Mouse (Mus musculus): ENCODE measurements around the gene Tgds.
"Not testable (repeated sequence)": the region's sequence is repeated elsewhere in the genome, so short reads cannot be mapped to it uniquely, and the experiment has no call there.

The Tgds gene

GRCm38 (mm10) chr14:118131931-118132641 is 469 bp downstream of the Tgds start:
- no peak for DNase-seq (ENCODE audit: low spot score)

- DNase-seq (ENCODE audit: low spot score) = no peak
These were observed 1.1 kb downstream of the Tgds start for GRCm38 (mm10) chr14:118131472-118131871.

- DNase-seq (ENCODE audit: low spot score) = no peak
These were observed 6.3 kb downstream of the Tgds start for GRCm38 (mm10) chr14:118126301-118126700.

- no peak for DNase-seq (ENCODE audit: low spot score)
These were observed 7.8 kb downstream of the Tgds start for GRCm38 (mm10) chr14:118124771-118125170.

GRCm38 (mm10) chr14:118124129-118124528 is 8.4 kb downstream of the Tgds start:
- no peak for DNase-seq (ENCODE audit: low spot score)

GRCm38 (mm10) chr14:118113116-118113515 is 19.4 kb downstream of the Tgds start:
- DNase-seq (ENCODE audit: low spot score) = no peak

- not testable (repeated sequence) for DNase-seq (ENCODE audit: low spot score)
These were observed 25.1 kb downstream of the Tgds start for GRCm38 (mm10) chr14:118107479-118107878.

GRCm38 (mm10) chr14:118101227-118101990 is 31.1 kb downstream of the Tgds start:
- DNase-seq (ENCODE audit: low spot score) = no peak

GRCm38 (mm10) chr14:118098265-118098664 is 34.3 kb downstream of the Tgds start:
- DNase-seq (ENCODE audit: low spot score) = no peak

GRCm38 (mm10) chr14:118089806-118090392 is 42.7 kb downstream of the Tgds start:
- peak; percentile 19 for DNase-seq (ENCODE audit: low spot score)

- DNase-seq (ENCODE audit: low spot score) = peak; percentile 89
These were observed 43.2 kb downstream of the Tgds start for GRCm38 (mm10) chr14:118089215-118089805.

GRCm38 (mm10) chr14:118088437-118089207 is 43.9 kb downstream of the Tgds start:
- no peak for DNase-seq (ENCODE audit: low spot score)

GRCm38 (mm10) chr14:118086271-118087035 is 46.1 kb downstream of the Tgds start:
- DNase-seq (ENCODE audit: low spot score) = no peak

- DNase-seq (ENCODE audit: low spot score) = no peak
These were observed 48.7 kb downstream of the Tgds start for GRCm38 (mm10) chr14:118083851-118084250.

GRCm38 (mm10) chr14:118080606-118081005 is 51.9 kb downstream of the Tgds start:
- no peak for DNase-seq (ENCODE audit: low spot score)

- no peak for DNase-seq (ENCODE audit: low spot score)
These were observed 62.5 kb downstream of the Tgds start for GRCm38 (mm10) chr14:118070100-118070499.

GRCm38 (mm10) chr14:118069439-118070079 is 63.0 kb downstream of the Tgds start:
- DNase-seq (ENCODE audit: low spot score) = no peak

All from adipocyte (in vitro differentiated cells).